Mouse (Mus musculus): Measurements from ENCODE around the gene Dpp4.

The Dpp4 gene

DNA sequence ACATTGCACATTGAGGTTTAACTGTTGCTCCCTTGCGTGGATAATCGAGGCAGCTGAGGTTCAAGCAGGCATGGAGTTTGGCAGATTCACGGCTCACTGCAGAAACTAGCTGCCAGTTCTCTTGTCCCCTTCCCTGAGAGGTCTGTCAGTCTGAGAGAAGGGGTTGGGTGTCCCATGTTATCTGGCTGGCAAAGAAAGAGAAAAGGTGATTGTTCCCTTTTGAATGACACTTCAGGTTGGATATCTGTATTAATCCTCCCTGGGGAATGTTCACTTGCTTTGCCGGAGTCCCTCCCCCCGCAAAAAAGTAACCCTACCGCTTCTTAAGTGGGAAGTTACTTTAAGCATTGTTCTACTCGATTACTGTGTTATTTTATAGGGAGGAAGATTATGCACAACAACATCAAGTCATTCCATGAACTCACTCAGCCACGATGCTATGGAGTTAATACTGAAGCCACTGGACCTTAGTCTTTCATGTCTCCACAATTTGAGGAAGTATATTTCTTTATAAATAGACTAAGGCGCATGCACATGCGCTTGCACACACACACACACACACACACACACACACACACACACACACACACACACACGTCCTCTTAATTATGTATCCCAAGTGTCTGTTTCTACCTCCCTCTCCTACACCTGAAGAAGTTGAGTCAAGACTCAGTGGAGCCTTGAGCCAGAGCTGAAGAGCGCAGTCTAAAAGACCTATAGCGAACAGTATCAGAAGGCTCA, at the start of gene Dpp4:
Gene Dpp4 (minus strand): TSS at position 151 of the 741 bp plus-strand sequence.
- no peak for DNase-seq

DNA sequence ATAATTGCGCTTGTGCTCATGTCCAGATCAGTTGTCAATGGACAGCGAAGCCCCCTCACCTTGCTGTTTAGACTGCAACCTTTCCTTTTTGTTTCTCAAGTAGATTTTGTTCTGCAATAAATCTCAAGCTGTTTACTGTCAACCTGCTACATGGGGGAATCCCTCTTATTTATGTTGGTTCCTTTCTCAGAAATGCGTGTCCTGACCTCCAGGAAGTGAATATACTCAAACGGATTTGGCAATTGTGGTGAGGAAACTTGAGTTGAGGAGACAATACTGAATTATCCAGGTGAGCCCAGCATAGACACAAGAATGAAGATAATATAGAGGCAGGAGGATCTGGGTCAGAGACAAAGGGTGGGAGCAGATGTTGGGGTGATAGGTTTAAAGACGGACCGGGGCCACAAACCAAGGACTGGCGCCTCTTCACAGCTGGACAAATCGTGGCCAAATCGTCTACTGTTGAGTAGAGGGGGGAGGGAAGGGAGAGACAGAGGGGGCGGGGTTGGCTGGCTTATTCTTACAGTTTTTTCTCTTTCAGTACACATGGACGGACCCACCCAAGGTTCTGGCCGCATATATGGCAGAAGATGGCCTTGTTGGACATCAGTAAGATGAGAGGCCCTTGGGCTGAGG, 48.9 kb upstream of the Dpp4 start:
- DNase-seq: no peak

DNA sequence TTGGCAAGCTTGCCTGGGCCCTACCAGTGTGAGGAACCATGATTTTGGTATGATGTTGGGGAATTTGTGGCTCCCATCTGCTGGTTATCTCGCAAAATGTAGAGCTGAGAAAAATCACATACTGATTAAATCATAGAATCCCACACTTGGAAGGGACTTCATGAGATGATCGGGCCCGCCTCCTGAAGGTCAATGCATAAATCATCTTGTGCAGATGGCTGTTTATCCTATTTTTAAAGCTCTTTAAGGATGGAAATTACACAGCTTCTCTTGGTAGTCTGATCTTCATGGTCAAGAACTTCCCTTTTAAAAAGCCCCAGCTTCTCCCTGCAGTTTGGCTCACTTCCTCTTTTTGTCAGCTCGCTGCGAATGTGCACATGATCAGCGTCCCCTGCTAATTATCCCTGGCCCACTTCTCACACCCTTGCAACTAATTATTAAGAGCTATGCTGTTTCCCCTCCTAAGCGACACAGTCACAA, 48.2 kb upstream of the Dpp4 start:
- DNase-seq: no peak

DNA sequence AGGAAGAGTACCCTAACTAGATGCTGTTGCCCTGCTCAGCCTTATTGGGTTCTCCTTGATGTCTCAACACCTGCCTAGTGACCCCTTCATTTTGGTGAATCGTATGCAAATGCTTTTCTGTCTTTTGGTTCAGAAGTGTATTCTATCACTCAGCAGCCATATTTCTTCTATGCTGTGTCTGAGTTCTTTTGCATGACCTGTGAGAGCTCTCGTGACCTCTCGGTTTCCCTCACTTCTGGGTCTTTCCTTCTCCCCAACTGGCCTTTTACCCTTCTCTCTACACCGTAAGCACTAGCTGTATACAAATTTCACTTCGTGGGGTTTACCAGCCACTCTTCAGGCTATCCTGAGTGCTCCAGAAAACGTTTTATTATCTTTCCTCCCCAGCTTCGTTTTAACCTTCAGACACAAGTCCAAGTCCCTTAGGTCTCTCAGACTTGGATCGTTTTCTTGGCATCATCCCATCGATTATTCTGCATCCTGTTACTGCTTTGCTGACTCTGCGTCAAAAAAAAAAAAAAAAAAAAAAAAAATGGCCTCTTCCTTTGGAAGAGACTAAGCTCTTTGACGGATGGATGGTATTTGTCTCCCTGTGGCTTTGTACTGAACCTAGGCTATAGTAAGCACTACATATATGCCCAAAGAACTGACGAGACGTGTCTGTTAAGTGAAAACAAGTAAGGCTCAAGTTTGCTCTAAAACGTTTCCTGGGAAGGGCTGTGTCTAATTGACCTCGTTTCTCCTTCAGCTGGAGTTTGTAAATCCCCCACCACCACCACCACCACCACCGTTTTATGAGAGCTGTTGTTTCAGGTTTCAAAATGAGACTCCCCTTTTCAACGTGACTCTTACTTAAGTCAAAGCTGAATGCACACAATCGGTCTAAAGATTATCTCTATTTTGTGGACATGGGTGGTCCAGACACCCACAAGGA, 47.5 kb upstream of the Dpp4 start:
- DNase-seq: no peak

DNA sequence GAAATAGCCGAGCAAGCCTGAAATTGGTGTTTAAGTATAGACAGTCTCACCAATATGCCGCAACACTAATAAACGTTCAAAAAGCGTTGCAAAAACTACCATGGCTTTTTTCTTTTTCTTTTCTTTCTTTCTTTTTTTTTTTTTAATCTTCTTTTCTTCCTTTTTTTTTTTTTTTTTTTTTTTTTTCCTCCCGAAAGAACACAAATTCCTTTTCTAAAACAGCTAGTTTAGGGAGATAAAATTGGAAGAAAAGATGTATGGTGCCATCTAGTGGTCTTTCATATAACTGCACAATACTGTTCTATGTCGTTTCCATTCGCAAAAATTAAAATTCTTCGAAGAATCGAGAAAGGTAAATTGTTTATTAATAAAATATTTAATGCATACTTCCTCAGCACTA, 46.0 kb upstream of the Dpp4 start:
- peak; percentile 52 for DNase-seq

DNA sequence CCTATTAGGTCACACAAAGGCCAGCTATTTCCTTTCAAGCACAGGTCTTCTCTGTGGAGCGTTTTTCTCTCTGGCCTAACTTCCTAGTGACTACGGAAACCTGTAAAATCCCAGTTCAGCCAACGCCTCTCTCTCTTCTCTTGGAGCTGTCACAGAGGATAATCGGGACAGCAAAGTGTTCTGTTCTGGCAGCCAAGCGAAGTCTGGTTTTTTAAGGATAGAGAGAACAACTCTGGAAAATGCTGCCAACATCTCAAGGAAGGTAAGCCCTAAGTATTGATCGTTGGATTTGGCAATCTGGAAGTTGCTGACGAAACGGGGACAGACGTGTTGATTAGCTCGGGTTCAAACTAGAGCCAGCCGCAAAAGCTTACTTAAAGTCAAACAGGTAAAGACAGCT, 43.0 kb upstream of the Dpp4 start:
- DNase-seq: no peak

DNA sequence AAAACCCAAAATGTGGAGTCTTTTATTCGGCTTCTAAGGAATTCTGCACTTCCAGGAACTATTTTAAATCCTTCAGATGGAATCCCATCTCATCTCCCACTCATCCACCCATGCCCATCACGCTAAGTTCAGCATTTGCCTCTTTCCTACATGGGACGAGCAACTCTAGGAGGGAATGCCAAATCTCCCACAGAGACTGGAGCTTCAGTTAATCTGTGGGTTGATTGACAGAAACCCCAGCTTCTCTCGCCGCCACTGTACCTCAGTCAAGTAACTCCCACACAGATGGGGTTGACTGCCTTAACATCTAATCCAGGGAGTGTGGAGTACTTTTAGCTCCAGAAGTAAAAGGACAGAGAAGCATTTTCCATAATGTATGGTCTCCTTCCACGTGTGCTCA, 42.0 kb upstream of the Dpp4 start:
- no peak for DNase-seq

DNA sequence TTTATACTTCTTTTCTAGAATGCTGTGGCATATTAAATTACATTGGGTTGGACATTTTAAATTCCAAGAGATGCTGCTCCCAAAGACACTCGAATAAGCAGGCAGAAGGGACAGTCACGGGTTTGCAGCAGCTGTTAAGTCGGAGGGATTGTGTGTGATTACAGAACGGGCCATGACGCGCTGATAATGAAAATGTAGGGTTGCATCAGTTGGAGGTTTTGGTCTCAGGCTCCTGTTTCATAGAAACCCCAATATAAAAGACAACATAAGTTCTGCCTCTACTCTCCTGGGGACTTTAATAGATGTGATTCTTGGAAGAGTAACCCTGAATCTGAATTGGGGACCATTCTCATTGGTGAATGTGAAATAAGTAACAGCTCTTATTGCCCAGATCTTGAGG, 38.3 kb upstream of the Dpp4 start:
- DNase-seq: no peak

DNA sequence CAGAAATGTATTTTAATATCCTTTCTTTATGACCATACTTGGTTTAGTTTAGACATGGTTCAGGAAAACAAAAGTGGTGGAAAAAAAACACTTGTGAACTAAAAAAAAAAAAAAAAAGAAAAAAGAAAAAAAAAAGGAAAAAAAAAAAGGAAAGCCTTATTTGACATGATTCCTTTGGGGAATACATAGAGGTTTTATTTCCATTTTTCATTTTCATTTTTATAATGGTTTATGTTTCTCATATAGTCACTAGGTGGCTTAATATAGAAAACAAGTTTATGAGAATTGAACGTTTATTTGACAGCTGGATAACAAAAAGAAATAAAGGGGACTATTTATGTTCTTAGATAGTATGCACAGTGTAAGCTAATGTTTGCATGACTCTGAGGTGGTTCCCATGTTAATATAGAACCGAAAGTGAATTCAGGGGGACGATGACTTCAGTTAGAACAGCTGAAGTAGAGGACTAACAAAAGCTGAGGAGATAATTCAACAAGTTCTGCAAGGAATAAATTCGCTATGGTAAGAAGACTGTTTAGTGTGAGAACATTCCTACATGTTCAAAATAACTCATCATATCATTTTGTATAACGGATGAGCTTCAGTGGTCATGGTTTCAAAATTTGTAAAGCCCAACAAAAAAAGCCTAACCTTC, 37.8 kb upstream of the Dpp4 start:
- DNase-seq: no peak

DNA sequence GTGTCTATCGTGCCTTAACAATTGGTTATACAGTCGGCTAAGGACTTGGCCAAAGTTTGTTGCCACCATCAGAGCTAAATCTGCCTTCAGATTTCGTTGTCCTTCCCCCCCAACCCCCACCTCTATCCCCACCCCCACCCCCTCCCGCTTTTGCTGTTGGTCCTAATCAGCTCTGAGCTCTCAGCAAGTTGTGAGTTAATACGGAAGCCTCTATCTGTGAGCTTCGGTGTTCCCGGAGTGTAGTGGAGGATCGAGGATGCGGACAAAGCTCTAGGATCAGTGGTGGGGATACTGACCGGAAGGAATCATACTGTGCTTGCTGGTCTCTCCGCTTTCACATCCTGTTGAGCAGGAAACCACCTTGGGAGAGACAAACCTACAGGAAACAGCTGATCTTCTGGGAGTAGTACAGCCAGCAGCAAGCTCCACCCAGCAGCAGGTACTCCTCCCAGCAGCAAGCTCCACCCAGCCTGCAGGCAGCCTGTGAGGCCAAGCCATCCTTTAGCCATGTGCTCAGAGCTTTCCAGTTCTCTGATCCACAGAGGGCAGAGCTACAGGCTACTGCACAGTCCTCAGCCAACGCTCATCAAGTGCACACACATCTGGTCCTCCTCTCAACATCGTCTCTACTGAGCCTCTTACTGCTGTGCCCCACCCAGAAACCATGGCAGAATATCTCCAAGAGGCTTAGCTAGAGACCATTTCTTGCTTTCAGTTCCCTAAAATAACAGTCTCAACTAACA, 28.9 kb upstream of the Dpp4 start:
- no peak for DNase-seq

DNA sequence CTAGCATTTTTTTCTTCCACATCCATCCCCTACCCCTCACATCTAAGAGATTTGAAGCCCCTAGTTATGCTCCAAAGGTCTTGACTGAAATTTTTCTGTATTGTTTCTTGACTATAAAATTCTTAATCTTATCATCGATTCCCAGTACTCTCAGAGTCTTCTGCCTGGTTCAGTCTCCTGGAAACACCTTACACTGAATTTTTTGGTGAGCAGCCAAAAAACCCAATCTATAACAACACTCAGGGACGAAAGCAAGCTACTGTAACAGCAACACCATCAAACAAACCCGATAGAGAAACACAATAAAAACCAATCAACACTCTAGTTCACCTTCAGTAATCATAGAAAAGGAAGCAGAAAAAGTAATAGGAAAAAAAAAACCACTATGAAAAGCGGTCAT, 28.1 kb upstream of the Dpp4 start:
- DNase-seq: no peak

DNA sequence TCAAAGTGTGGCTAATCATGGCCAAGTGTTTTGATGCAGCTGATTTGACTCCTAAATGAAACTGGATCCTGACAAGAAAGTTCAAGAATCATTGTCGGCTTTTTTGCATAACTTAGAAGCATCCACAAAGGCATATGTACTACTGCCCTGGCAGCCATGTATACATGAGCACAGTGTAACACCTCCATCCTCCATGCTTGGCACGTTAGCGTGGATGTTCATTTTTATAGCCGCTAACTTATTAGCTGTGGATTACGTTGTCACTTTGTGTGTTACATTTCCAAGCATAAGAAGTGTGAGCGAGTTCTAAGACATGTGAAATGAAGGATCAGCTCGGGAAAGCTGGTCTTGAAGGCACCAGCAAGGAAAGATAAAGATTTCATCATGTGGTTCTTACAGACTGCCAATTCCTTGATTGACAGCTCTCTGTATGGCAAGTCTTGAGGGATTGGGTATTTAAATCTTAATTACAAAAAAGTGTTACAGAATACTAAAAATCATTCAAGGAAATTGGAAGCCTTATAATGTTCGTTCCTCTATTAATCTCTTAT, 19.3 kb upstream of the Dpp4 start:
- DNase-seq: no peak

DNA sequence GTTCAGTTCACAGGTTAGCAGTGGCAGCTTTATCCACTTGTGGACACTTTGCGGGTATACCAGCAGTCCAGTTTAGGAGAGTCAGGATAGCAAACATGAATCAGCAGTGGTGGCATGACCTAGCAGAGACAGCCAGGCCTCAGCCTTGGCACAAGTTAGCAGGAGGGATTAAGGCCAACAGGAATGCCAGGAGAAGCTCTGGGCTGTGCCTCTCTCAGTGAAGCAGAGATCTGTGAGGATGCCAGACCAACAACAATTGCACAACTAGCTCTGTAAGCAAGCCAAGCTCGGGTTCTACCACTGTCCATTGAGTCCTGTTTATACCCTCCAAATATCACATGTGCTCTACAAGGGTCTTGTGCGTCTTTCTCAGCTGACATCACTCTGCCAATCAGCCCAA, 13.9 kb upstream of the Dpp4 start:
- no peak for DNase-seq

DNA sequence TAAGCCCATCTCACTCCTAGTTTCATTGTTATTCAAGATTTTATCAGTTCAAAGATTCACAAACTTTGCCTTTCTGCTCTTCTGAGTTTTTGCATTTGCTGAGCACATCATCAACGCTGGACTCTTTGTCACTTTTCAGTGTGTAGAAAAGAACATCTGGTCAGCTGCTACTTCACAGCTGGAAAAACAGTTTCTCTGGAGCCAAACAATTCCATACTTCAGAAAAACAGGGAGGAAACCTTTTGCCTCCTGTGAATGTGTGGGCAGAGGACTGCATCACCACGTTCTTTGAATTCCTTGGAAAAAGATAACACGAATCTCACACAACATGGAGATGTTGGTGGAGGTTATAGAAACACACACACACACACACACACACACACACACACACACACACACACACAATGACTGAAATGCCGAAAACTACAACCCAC, 11.3 kb upstream of the Dpp4 start:
- peak; percentile 28 for DNase-seq

DNA sequence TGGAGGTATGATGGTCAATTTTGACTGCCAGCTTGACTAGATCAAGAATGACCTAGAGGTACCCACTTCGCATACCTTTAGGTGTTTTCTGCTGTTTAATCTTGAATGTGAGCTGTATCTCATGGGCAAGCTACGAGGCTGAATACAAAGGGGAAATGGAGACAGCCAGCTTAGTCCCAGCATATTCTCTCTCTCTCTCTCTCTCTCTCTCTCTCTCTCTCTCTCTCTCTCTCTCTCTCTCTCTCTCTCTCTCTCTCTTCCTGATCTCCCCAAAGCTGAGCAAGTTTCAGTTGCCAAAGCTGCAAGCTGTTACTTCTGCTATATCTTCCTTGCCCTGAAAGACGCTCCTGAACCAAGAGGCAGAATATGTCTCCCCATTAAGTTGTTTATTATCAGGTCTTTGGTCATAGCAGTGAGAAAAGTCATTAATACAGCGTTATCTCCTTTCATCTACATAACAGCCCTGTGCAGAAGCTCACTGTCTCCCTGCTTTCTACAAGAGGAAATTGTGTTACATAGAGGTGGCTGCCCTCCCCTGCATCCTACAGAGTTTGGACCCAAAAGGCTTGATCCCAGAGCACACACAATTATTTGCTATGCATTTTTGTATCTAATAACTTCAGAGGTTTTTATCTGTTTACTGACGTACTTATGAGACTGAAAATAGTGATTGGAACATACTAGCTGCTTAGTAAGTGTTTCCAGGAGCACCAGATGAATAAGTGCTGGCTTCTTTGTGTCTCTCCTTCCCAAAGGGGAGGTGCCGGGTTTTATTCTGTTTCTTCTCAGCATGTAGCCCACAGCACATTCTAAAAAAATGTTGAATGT, 10.7 kb upstream of the Dpp4 start:
- DNase-seq: no peak

DNA sequence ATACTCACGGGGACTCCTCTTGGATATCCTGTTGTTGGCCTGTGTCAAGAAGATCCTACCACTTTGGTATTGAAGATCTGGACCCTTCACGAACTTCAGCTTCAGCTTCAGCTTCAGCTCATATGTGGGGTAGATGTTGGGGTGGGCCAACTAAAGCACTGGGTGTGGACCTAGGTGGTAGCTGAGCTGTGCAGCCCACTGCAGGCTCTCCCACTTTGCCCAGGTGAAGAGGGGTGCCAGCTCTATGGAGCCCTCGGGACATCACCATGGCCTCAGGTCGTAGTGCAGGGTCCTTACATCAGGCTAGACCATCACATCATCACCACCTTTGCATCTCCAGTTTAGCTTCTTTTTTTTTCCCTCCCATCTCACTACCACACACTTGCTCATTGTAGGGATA, 9.2 kb upstream of the Dpp4 start:
- no peak for DNase-seq

DNA sequence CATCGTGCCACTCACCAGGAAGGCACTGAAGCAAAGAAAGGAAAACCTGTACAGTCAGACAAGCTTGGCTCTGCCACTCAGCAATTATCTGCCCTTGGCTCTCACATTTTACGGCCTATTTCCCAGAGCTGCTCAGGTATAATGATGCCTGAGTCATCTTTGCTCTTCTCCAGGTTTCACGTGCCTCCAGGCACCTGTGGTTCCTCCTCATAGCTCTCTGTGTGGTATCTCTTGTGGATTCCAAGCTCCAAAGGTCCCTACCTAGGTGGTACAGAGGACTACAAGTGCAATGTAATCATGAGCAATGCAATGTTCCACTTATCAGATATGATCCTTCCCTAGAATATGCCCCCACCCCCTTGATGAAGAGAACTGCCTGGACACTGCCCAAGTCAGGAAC, 8.0 kb upstream of the Dpp4 start:
- no peak for DNase-seq

DNA sequence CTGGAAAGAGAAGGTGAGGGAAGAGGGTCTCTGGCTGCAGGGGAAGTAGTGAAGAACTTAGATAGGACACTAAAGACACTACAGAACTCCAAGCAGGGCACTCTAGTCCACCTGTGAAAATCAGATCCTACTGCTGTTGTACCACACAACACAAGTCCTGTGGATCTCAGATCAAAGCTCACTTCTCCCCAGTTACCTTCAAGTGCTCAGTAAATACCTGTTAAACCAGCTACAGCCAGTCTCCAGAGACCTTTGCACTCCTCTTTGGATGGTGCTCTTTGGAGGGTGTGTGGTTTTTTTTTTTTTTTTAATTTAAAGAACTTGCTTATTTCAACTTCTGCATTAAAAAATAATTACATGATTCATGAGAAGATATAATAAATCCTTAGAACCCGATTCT, 5.2 kb upstream of the Dpp4 start:
- no peak for DNase-seq

DNA sequence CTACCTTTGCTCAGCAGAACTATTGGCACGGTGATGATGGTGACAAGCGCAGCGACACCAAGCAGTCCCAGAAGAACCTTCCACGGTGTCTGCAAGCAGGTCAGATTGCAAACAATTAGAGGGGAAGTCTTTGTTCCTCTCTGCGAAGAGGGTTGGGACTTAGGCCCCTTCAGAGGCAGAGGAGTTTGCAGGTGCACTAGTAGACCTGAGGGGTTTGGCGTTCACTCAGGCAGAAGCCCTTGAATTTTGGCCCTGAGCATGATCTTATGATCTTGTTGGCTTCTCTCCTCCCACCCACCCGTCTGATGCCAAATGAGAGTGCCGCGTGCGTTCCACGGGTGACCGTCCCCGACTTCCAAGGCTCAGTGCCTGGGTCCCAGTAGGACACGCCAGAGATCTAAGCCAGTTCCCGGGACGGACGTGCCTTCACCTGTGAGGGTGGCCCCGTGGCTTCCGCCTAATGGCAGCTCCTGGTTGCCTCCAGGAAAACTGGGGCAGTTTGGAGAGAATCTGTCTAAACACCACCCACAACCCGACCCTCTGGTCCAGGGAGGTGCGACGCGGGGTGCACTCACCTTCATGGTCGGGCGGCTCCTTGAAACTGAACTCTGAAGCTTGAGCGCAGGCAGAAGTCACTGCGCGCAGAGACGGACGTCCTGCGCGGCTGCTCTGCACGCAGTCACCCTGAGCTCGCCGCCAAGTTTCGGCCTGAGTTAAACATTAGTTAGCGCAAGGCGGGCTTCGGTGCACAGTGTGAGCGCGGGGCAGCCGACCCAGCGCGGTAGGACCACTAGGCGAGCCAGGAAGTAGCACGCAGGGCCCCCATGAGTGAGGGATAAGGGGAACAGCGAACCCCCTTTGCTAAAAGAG, 585 bp downstream of the Dpp4 start:
- DNase-seq: peak; percentile 74

DNA sequence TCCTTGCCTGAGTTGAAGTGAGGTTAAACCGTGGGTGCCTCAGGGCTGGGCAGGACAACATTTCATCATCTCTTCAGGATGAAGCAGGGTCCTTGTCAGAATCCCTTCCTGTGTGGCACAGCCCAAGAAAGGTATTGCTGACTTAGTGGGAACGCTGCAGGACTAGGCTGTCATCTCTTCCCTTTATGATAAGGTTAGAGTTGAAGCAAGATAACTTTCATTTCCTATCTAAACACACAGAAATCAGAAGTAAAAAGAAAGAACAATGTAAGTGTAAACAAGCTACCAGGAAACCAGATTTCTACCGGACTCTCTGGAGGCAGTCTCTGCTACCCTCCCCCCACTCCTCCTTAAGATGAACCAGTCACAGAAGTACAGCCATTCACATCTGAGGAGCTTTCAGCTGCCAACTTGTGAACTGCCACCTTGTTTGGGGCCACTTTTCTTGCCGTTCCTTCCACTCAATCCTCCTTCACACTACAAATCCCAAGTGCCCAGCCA, 3.3 kb downstream of the Dpp4 start:
- DNase-seq: no peak
